Mouse (Mus musculus) left cerebral cortex, adult 9 months (tissue): Measurements from ENCODE around the gene Olfr212.
"Not testable (repeated sequence)": the region's sequence is repeated elsewhere in the genome, so short reads cannot be mapped to it uniquely, and the experiment has no call there.

Source experiments
- DNase-seq, 2 experiments: peaks; one replicate each; pipeline ENCODE4 v3.0.0; 2022; ENCODE audit warnings: low spot score in 2 of 2

The Olfr212 gene

GRCm38 (mm10) chr6:116506302-116507003, at the start of gene Olfr212:
Olfr212 (plus strand) TSS chr6:116506516.
- DNase-seq, result not testable (repeated sequence)

GRCm38 (mm10) chr6:116458728-116459127, 47.6 kb upstream of the Olfr212 start:
- no peak for DNase-seq

- no peak for DNase-seq
These were observed 47.1 kb upstream of the Olfr212 start for GRCm38 (mm10) chr6:116459232-116459631.

- no peak for DNase-seq
These were observed 45.6 kb upstream of the Olfr212 start, which contains the start of gene Alox5 for GRCm38 (mm10) chr6:116460544-116461283. Alox5 (minus strand) TSS chr6:116461178.

GRCm38 (mm10) chr6:116468081-116468480, 38.2 kb upstream of the Olfr212 start:
- DNase-seq, result no peak

- DNase-seq, result no peak
These were observed 21.2 kb upstream of the Olfr212 start for GRCm38 (mm10) chr6:116485081-116485480.

- no peak for DNase-seq
These were observed 19.5 kb upstream of the Olfr212 start for GRCm38 (mm10) chr6:116486833-116487232.

GRCm38 (mm10) chr6:116488791-116489190, 17.5 kb upstream of the Olfr212 start, which contains the start of gene Olfr211:
Olfr211 (plus strand) TSS chr6:116489091.
- DNase-seq, result no peak

- no peak for DNase-seq
These were observed 12.6 kb upstream of the Olfr212 start for GRCm38 (mm10) chr6:116493742-116494141.

- DNase-seq, result no peak
These were observed 10.4 kb upstream of the Olfr212 start for GRCm38 (mm10) chr6:116495960-116496359.

GRCm38 (mm10) chr6:116514832-116515231, 8.5 kb downstream of the Olfr212 start:
- no peak for DNase-seq

- no peak for DNase-seq
These were observed 31.8 kb downstream of the Olfr212 start, which contains the start of gene Olfr213 for GRCm38 (mm10) chr6:116538156-116538555. Olfr213 (plus strand) TSS chr6:116538456.

- no peak for DNase-seq
These were observed 36.2 kb downstream of the Olfr212 start for GRCm38 (mm10) chr6:116542500-116542899.

- not testable (repeated sequence) for DNase-seq
These were observed 44.5 kb downstream of the Olfr212 start, which contains the start of gene Gm5580 for GRCm38 (mm10) chr6:116550841-116551240. Gm5580 (plus strand) TSS chr6:116551141.

GRCm38 (mm10) chr6:116553935-116554334, 47.6 kb downstream of the Olfr212 start, which contains the start of gene Olfr214:
Olfr214 (plus strand) TSS chr6:116554235.
- DNase-seq, result no peak

GRCm38 (mm10) chr6:116554952-116555351, 48.6 kb downstream of the Olfr212 start:
- DNase-seq, result no peak
